Comparison of ENCODE assay signal across 8 mouse cellular contexts in genomic region chr11:105944770-105945672, GRCm38 (mm10). TPM values are rescaled to one million over a fixed set of nuclear protein-coding genes. Genes with fewer than 3 reads are reported as not detected.
DNase-seq lines count a peak whose midpoint lies in the region; TF ChIP-seq lines count a peak whose summit lies in the region.

No protein-coding gene starts in this region.

- H3K79me2 ChIP-seq in heart, adult 2 months (replicated peaks; ENCODE audit: control insufficient read depth, insufficient read depth, low read length), result no peaks in the 10 kb centered on the region

- peak; percentile 39; the same call in 1 of the 2 replicates for TF ChIP-seq POLR2A in heart, adult 2 months (IDR thresholded peaks at IDR 0.05; ENCODE audit: insufficient read depth, low read depth, low read length)

- H3K9ac ChIP-seq in heart, adult 2 months (ENCODE audit: low read depth, low read length), result peak overlapping the region; percentile 77

- intact Hi-C loops in heart, adult 2 months (cut with DNase I), result loop anchor here (1.0 to 10.0 kb wide), 3 partner anchors 14 to 440 kb away; partner anchors contain the start of gene Icam2

- no peak for TF ChIP-seq CTCF in layer of hippocampus, adult 2 months (conservative IDR thresholded peaks at IDR 0.05)
- TF ChIP-seq CTCF in heart, adult 2 months (IDR thresholded peaks at IDR 0.05), result no peak

- peak overlapping the region; percentile 85; the same call in 1 of the 2 replicates for H3K27ac ChIP-seq in layer of hippocampus, adult 2 months
- H3K27ac ChIP-seq in heart, adult 2 months, result peak overlapping the region; percentile 95

- TF ChIP-seq EP300 in heart, adult 2 months (IDR thresholded peaks at IDR 0.05; ENCODE audit: insufficient read depth, low read depth, low read length), result peak; percentile 87; the same call in 1 of the 2 replicates

- H3K36me3 ChIP-seq in heart, adult 2 months (ENCODE audit: control insufficient read depth, insufficient read depth, low read length), result no peaks in the 10 kb centered on the region

- H3K4me3 ChIP-seq in layer of hippocampus, adult 2 months, result peak overlapping the region; percentile 68
- peak overlapping the region; percentile 76 for H3K4me3 ChIP-seq in heart, adult 2 months

- DNase-seq in layer of hippocampus, adult 2 months (ENCODE audit: low spot score in 2 of 2), result peak in 1 of 2 experiments; percentile 7
- no peak for DNase-seq in layer of hippocampus, postnatal 36 days
- peak; percentile 65 to 75 for DNase-seq in heart, adult 2 months
- DNase-seq in kidney, adult 8-10 months, result peak; percentile 38 to 39
- DNase-seq in lung, postnatal 14 days, result peak; percentile 69
- no peak for DNase-seq in spleen, postnatal 10 days (ENCODE audit: low spot score in 2 of 2)
- no peak for DNase-seq in frontal cortex, postnatal 10 days (ENCODE audit: low spot score in 2 of 2)
- DNase-seq in cerebellum, adult 9-10 months, result no peak

- H3K4me1 ChIP-seq in heart, adult 2 months (ENCODE audit: control insufficient read depth, insufficient read depth, low read length), result peaks cover 7% of the 10 kb centered on the region

- 40% methylated on average over 16 of the region's 16 CpGs for WGBS in heart, adult 2 months

- H3K27me3 ChIP-seq in heart, adult 2 months (ENCODE audit: control insufficient read depth, insufficient read depth, low read length), result no peaks in the 10 kb centered on the region

RNA-seq across cellular contexts. Expression of gene Cyb561, which starts 8.1 kb away (rescaled TPM):
- total RNA-seq in layer of hippocampus, adult 2 months (2021), result 10 to 100 TPM; 47.3 to 49.6 TPM
- total RNA-seq in layer of hippocampus, postnatal 36 days (2021), result 10 to 100 TPM; 47.8 to 50.0 TPM
- 1 to 10 TPM; 8.2 to 8.5 TPM for total RNA-seq in heart, adult 2 months (2021)
- polyA plus RNA-seq in heart, adult 2 months (2012; rRNA removed), result 17.0 and 17.6 TPM in 2 replicates

RNA-seq across cellular contexts. Expression of gene Ace, which starts 22.7 kb away (rescaled TPM):
- 1 to 10 TPM; 6.4 to 6.8 TPM for total RNA-seq in layer of hippocampus, adult 2 months (2021)
- 1 to 10 TPM; 5.0 to 8.1 TPM for total RNA-seq in layer of hippocampus, postnatal 36 days (2021)
- total RNA-seq in heart, adult 2 months (2021), result 10 to 100 TPM; 18.8 to 23.7 TPM
- polyA plus RNA-seq in heart, adult 2 months (2012; rRNA removed), result 34.4 and 42.1 TPM in 2 replicates

RNA-seq across cellular contexts. Expression of gene Ace3, which starts 49.5 kb away (rescaled TPM):
- total RNA-seq in layer of hippocampus, adult 2 months (2021), result not detected
- total RNA-seq in layer of hippocampus, postnatal 36 days (2021), result not detected
- not detected for total RNA-seq in heart, adult 2 months (2021)
- not detected in 2 replicates for polyA plus RNA-seq in heart, adult 2 months (2012; rRNA removed)

Comparison
In these comparisons a context has a peak if more than half of its experiments do, and no peak if none do; other contexts are left out.
1. DNase-seq: peak in heart, adult 2 months (2 of 2), kidney, adult 8-10 months (2 of 2) and lung, postnatal 14 days (single experiment); none in layer of hippocampus, postnatal 36 days (0 of 2), spleen, postnatal 10 days (0 of 2), frontal cortex, postnatal 10 days (0 of 2) and cerebellum, adult 9-10 months (single experiment).
2. RNA of gene Cyb561, which starts 8.1 kb away (total RNA-seq): 47.8 to 50.0 TPM in layer of hippocampus, postnatal 36 days and 47.3 to 49.6 TPM in layer of hippocampus, adult 2 months; 8.2 to 8.5 TPM in heart, adult 2 months; every median in the first group is over 4 times any median in the second.